Mouse (Mus musculus): ENCODE data around the gene Ltbp4. TPM values are rescaled to one million over a fixed set of nuclear protein-coding genes. Genes with fewer than 3 reads are reported as not detected.
A peak's percentile ranks its signal among the peaks of the same experiment; 100 is the strongest.

The Ltbp4 gene
- polyA plus RNA-seq, 1 experiment from 2014 or later, result 41.7 TPM

DNA sequence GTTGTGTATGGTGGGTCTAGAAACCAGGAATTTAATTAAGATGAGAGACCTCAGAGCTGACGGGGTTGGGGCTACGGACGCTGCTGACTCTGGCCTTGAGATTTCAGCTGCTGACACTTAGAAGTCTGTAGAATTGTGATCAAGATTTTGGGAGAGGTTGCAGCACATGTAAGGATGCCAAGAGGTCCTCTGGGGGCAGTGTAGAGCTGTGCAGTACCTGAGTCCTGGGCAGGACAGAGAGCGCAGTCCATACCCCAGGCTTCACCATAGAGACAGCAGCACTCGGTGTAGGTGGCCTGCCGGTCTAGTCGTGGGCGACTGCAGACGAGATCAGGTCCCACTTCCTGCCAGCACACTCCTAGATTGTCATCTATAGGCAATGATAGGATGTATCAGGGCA is 29.9 kb downstream of the Ltbp4 start:
- no peak overlapping the region for H3K9ac ChIP-seq
- H3K9me3 ChIP-seq (replicated peaks), result no peaks in the 10 kb centered on the region
- ATAC-seq (replicated peaks; ENCODE audit: low FRiP score), result no peak
- no peaks in the 10 kb centered on the region; the same call in 1 of the 2 replicates for H3K36me3 ChIP-seq
- H3K27me3 ChIP-seq, result peaks cover 15% of the 10 kb centered on the region
- H3K4me3 ChIP-seq (replicated peaks), result no peak overlapping the region
- peaks cover 33% of the 10 kb centered on the region for H3K4me1 ChIP-seq
- WGBS, result 74% methylated on average over 9 of the region's 9 CpGs
- no peak overlapping the region for H3K4me2 ChIP-seq
- no peak overlapping the region for H3K27ac ChIP-seq

DNA sequence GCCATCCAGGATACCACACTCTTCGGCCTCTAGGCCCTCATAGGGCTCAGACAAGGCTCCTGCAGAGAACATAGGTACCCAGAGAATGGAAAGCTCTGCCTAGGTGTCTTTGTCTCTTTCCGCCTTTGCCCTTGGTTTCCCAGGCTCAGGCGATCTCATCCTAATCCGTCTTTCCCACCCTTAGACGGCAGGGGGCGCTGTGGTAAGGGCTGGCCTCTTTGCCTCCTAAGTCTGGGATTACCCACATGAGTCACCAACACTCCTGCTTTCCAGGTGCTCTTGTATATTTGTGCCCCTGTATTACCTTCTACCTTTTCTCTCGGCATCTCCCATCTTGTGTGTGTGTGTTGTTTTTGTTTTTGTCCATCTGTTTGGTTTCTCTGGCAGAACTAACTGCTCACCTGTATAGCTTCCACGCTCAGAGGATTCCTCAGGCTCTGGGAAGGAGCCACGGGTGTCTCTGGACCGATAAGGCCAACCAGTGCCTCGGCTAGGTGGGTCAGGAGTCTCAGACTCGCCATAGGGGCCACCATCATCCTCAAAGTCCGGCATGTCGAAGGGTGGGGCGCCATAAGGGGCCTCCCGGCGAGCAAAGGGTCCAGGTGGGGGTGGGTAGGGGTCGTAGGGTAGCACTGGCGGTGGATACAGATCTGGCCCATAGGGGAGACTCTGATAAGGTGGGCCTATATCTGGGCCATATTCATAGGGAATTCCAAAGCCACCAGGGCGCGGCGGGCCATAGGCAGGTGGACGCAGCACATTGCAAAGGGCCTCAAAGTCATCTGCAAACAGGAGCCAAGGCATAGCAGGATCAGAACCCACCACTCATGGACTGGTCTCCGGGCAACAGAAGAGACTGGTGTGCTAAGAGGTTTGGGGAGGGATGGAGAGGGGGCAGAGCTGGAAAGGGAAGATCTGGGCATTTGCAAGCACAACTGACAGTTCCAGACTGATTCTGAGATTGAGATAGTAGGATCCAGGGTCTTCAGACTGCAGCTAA is 31.0 kb downstream of the Ltbp4 start:
- Histone ChIP-seq H3K36me3 (no peaks in the 10 kb centered on the region), H3K9me3 (replicated peaks) (no peaks in the 10 kb centered on the region), H3K4me3 (replicated peaks) (no peak overlapping the region), H3K27me3 (peaks cover 11% of the 10 kb centered on the region), H3K27ac (no peak overlapping the region), H3K9ac (no peak overlapping the region), H3K4me2 (no peak overlapping the region), H3K4me1 (peaks cover 37% of the 10 kb centered on the region)
- ATAC-seq (replicated peaks; ENCODE audit: low FRiP score), result no peak
- 77% methylated on average over 24 of the region's 24 CpGs for WGBS

DNA sequence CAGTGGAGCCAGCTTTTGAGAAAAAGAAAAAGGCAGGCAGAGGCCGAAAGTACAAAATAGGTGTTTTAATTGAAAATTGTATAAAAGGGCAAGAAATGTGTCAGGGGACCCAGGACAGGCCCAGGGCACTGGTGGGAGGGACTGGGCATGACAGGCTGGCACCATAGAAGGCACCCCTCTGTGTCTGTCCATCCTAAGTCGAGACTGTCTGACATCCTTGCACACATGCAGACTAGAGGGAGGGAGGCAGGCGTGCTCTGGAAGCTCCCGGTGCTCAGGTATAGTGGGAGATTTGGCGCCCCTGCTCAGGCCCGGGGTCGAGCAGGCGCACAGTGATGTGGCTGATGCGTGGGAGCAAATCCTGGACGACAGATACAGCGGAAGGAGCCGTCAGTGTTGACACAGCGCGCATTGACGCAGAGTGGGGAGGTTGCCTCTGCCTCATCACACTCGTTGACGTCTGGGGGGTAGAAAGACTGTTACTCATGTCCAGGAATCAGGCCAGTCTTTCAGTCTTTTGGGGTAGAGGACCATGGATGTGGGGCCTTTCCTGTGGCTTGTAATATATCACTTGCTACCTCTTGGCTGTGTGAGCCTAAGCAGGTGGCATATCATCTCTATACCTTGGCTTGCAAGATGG is 32.3 kb downstream of the Ltbp4 start:
- no peak overlapping the region for H3K4me3 ChIP-seq (replicated peaks)
- H3K36me3 ChIP-seq, result no peaks in the 10 kb centered on the region
- H3K4me1 ChIP-seq, result peaks cover 32% of the 10 kb centered on the region
- H3K4me2 ChIP-seq, result no peak overlapping the region
- no peak overlapping the region for H3K9ac ChIP-seq
- no peak overlapping the region for H3K27ac ChIP-seq
- peaks cover 6% of the 10 kb centered on the region for H3K27me3 ChIP-seq
- 82% methylated on average over 17 of the region's 17 CpGs for WGBS
- H3K9me3 ChIP-seq (replicated peaks), result no peaks in the 10 kb centered on the region
- ATAC-seq (replicated peaks; ENCODE audit: low FRiP score), result no peak

DNA sequence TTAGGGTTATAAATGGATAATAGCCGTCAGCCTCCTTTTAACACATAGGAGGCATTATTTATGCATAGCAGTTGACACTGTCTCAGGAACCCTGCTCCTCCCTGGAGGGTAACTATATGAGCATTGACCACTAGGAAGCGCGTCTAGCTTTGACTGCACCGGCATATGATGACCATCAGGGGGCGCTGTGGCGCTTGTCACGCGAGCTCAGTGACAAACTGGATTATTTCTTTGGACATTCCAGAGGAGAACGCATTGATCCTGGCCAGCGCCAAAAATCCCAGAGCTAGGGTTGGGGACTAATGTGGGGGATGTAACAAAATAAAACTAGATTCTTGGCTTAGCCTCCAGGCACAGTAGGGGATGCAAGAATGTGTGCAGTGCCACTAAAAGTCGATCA is 35.3 kb downstream of the Ltbp4 start:
- no peaks in the 10 kb centered on the region for H3K36me3 ChIP-seq
- no peaks in the 10 kb centered on the region for H3K9me3 ChIP-seq (replicated peaks)
- no peak overlapping the region for H3K9ac ChIP-seq
- 0 out of 2 replicates have a peak, but pooled peaks cover 9% of the 10 kb centered on the region for H3K4me1 ChIP-seq
- ATAC-seq (replicated peaks; ENCODE audit: low FRiP score), result 0 out of 2 replicates have a peak, but pooled peaks have one; percentile 37
- H3K27me3 ChIP-seq, result peaks cover 3% of the 10 kb centered on the region
- no peak overlapping the region for H3K27ac ChIP-seq
- H3K4me3 ChIP-seq (replicated peaks), result no peak overlapping the region
- no peak overlapping the region for H3K4me2 ChIP-seq
- WGBS, result 10% methylated on average over 11 of the region's 11 CpGs

DNA sequence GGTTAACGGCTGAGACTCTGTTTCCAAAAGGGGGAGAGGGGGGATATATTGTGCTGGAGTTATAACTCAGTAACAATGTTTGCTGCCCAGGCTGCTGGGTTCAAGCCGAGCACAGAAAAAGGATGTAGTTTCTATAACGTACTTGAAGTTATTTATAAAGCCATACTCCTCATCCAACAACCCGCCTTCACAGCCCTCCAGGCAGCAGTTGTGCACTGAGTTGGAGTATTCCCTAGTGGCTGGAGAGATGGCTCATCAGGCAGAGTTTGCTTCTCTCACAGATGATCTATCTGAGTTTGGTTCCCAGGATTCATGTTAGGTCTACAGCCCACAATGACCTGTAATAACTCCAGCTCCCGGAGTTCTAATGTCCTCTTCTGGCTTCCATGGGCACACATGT is 36.7 kb downstream of the Ltbp4 start:
- Histone ChIP-seq H3K9ac (no peak overlapping the region), H3K4me3 (replicated peaks) (no peak overlapping the region), H3K4me2 (no peak overlapping the region), H3K4me1 (0 out of 2 replicates have a peak, but pooled peaks cover 3% of the 10 kb centered on the region), H3K36me3 (no peaks in the 10 kb centered on the region), H3K27ac (no peak overlapping the region), H3K9me3 (replicated peaks) (no peaks in the 10 kb centered on the region), H3K27me3 (peaks cover 3% of the 10 kb centered on the region)
- WGBS, result 72% methylated on average over 5 of the region's 5 CpGs
- no peak for ATAC-seq (replicated peaks; ENCODE audit: low FRiP score)

DNA sequence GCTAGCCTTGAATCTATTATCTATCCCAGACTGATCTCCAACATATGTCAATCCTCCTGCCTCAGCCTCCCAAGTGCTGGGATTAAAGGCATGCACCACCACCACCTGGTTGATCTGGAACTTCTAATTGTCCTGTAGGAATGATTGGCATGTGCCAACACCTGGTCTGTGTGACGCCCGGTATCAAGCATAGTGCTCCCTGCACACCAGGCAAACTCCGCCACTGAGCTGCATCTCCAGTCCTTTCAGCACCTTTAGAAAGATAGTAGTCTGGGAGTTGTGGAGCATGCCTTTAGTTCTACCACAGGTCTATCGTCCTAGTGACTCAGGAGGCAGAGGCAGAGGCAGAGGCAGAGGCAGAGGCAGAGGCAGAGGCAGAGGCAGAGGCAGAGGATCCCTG is 37.1 kb downstream of the Ltbp4 start:
- no peak overlapping the region for H3K9ac ChIP-seq
- H3K4me3 ChIP-seq (replicated peaks), result no peak overlapping the region
- no peaks in the 10 kb centered on the region for H3K9me3 ChIP-seq (replicated peaks)
- no peaks in the 10 kb centered on the region for H3K36me3 ChIP-seq
- H3K27me3 ChIP-seq, result peaks cover 3% of the 10 kb centered on the region
- no peak for ATAC-seq (replicated peaks; ENCODE audit: low FRiP score)
- H3K4me1 ChIP-seq, result 0 out of 2 replicates have a peak, but pooled peaks cover 3% of the 10 kb centered on the region
- H3K4me2 ChIP-seq, result no peak overlapping the region
- 83% methylated on average over 4 of the region's 4 CpGs for WGBS
- H3K27ac ChIP-seq, result no peak overlapping the region

DNA sequence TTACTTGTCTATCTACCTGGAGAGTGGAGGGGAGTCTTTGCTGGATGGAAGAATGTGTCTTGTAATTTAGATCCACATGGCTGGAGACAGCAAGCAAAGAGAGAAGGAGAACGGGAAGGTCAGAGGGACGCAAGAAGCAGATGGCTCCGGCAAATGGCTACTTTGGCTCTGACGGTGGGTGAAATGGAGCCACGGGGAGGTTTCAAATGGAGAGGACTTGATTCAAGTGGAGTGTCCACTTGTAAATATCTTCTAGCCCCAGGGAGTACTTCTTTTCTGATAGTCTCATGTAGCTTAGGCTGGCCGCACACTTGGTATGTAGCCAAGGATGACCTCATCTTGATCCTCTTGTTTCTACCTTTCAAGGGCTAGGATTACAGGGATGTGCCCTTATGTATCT is 38.7 kb downstream of the Ltbp4 start:
- H3K9ac ChIP-seq, result no peak overlapping the region
- H3K27me3 ChIP-seq, result no peaks in the 10 kb centered on the region; the same call in 1 of the 2 replicates
- no peak overlapping the region for H3K4me2 ChIP-seq
- WGBS, result 82% methylated on average over 6 of the region's 6 CpGs
- H3K4me1 ChIP-seq, result 0 out of 2 replicates have a peak, but pooled peaks cover 3% of the 10 kb centered on the region
- no peaks in the 10 kb centered on the region for H3K36me3 ChIP-seq
- no peak overlapping the region for H3K4me3 ChIP-seq (replicated peaks)
- ATAC-seq (replicated peaks; ENCODE audit: low FRiP score), result no peak
- H3K27ac ChIP-seq, result no peak overlapping the region
- H3K9me3 ChIP-seq (replicated peaks), result no peaks in the 10 kb centered on the region

DNA sequence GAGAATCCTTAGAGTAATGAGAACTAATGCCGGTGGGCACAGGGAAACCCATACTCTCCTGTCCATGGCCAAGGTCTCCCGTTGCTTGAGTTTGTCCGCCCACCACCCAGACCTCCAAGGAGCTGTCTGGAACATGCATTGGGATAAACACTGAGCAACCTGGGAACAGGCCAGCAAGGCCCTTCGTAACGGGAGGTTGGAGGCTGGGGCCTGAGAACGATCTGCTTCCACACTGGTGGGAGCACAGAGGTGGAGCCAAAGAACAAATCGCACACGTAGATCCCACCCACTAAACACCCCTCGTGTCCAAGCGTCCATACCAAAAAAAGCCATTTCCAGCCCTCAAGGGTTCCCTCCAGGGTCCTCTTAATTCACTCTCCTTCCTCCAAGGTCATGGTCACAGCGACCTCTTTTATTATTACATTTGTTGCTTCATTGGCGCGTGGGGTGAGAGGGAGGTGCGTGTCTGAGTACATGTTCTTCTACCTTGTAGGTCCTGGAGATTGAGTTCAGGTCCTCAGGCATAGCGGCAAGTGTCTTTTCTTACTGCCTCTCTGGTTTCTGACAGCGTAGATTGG is 39.4 kb downstream of the Ltbp4 start:
- Histone ChIP-seq H3K4me1 (0 out of 2 replicates have a peak, but pooled peaks cover 3% of the 10 kb centered on the region), H3K27ac (no peak overlapping the region), H3K9me3 (replicated peaks) (no peaks in the 10 kb centered on the region), H3K27me3 (no peaks in the 10 kb centered on the region; the same call in 1 of the 2 replicates), H3K4me2 (no peak overlapping the region), H3K4me3 (replicated peaks) (no peak overlapping the region), H3K36me3 (no peaks in the 10 kb centered on the region), H3K9ac (no peak overlapping the region)
- ATAC-seq (replicated peaks; ENCODE audit: low FRiP score), result no peak
- WGBS, result 73% methylated on average over 16 of the region's 16 CpGs

DNA sequence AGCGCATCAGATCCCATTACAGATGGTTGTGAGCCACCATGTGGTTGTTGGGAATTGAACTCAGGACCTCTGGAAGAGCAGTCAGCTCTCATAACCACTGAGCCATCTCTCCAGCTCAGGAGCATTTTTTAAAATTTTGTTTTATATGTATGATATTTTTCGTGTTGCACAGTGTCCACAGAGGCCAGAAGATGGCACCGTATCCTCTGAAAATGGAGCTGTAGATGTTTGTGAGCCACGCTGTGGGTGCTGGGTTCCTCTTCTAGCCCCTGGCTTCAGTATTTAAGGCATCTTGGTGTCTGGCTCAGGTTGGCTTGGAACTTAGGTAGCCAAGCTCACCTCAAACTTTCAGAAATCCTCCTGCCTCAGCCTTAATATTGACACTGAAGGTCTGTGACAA is 41.0 kb downstream of the Ltbp4 start:
- no peak overlapping the region for H3K9ac ChIP-seq
- H3K4me3 ChIP-seq (replicated peaks), result no peak overlapping the region
- no peaks in the 10 kb centered on the region for H3K4me1 ChIP-seq
- no peaks in the 10 kb centered on the region for H3K9me3 ChIP-seq (replicated peaks)
- no peaks in the 10 kb centered on the region for H3K36me3 ChIP-seq
- no peak overlapping the region for H3K4me2 ChIP-seq
- ATAC-seq (replicated peaks; ENCODE audit: low FRiP score), result no peak
- WGBS, result 91% methylated on average over 4 of the region's 4 CpGs
- H3K27ac ChIP-seq, result no peak overlapping the region
- no peaks in the 10 kb centered on the region for H3K27me3 ChIP-seq

DNA sequence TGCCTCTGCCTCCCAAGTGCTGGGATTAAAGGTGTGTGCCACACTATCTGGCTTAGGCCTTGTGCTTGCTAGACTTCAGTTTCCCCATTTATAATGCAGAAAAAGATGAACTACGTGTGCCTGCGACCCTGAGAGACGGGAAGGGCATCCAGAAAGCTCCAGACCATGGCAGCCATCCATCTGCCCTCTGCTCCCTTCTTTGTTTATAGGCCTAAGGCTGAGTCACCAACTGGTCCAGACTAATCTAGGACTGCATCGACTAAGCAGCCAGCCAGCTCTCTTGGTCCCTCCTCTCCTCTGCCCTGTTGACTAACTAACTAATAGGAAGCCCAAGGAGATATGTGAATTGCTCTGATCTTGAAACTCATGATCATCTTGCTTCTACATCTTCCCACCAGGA is 41.5 kb downstream of the Ltbp4 start:
- H3K4me1 ChIP-seq, result no peaks in the 10 kb centered on the region
- no peaks in the 10 kb centered on the region for H3K9me3 ChIP-seq (replicated peaks)
- H3K4me2 ChIP-seq, result no peak overlapping the region
- ATAC-seq (replicated peaks; ENCODE audit: low FRiP score), result no peak
- H3K36me3 ChIP-seq, result no peaks in the 10 kb centered on the region
- H3K4me3 ChIP-seq (replicated peaks), result no peak overlapping the region
- no peak overlapping the region for H3K9ac ChIP-seq
- 77% methylated on average over 4 of the region's 4 CpGs for WGBS
- no peaks in the 10 kb centered on the region for H3K27me3 ChIP-seq
- H3K27ac ChIP-seq, result no peak overlapping the region

DNA sequence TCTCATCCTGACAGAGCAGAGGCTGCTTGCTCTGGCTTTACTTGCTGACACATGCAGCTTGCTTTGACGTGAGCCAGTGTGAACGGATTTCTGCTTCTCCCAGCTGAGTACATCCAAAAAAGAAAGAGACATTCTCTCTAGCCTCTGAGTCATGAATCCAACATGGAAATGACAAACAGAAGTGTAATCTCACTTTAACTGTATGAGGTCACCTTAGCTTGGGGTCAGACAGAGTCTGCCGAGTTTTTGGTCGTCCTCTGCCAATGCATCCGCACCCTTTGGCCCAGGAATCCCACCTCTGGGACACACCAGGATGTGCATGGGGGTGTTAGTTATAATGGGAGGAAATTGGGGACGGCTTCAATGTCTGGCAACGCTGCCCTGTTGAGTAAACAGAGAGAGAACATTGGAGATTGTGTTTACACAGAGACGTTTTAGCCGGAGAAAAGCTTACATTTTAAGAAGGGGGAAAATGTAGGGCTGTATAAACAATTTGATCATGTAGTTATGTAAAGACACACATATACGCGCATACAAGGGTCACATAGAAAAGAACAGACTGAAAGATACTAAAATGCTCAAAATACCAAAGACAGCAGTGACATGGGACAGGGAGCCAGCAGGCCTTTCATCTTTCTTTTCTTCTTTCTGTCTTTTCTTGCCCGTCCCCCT is 45.6 kb downstream of the Ltbp4 start:
- no peak for ATAC-seq (replicated peaks; ENCODE audit: low FRiP score)
- no peaks in the 10 kb centered on the region for H3K36me3 ChIP-seq
- H3K4me2 ChIP-seq, result no peak overlapping the region
- H3K27me3 ChIP-seq, result no peaks in the 10 kb centered on the region
- WGBS, result 48% methylated on average over 12 of the region's 12 CpGs
- H3K27ac ChIP-seq, result no peak overlapping the region
- H3K9ac ChIP-seq, result no peak overlapping the region
- H3K4me1 ChIP-seq, result no peaks in the 10 kb centered on the region
- no peaks in the 10 kb centered on the region for H3K9me3 ChIP-seq (replicated peaks)
- no peak overlapping the region for H3K4me3 ChIP-seq (replicated peaks)
